Mouse (Mus musculus): ENCODE data around the gene Mrpl51.

DNA sequence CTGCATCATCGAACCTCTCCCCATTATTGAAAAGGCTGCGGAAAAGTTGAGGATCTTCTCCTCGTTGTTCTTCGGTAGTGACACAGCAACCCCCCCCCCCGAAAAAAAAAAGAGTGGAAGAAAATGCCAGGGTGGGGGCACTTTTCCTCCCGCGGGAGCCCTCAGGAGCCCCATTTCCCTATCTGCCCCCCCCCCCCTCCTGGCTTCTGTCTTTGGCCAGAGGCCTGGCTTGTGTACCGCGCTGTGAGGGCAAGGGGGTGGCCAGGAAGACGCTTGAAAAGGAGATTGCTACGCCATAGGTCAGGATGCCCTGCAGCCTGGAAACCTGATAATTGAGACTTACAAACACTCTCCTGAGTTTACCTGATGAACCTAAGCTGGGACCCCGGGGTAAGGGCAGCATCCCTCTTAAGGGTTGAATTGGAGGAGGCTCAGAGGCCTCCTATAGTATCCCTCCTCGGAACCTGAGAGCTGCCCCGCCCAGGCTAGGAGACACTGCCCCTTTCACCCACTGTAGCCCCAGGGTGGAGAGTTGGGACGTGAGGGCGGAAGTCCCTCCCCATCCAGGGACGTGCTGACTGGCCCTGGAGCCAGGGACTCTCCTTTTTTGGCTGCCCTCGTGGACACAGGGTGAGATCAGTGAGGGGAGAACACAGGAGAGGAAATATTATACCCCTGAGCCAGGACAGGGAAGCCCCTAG lies 25.4 kb upstream of the Mrpl51 start, which contains the start of gene Gapdh:
- no peak for TF ChIP-seq CTCF (IDR thresholded peaks at IDR 0.05; ENCODE audit: extremely low read depth, insufficient read depth, insufficient read length, insufficient replicate concordance)
- TF ChIP-seq POLR2A (IDR thresholded peaks at IDR 0.05; ENCODE audit: low read depth, low read length) = no peak

Data from spleen, adult 2 months (tissue).